Mouse (Mus musculus) small intestine, adult 2 months (tissue): ENCODE measurements around the gene Inpp5a.

Experiments
- CTCF ChIP-seq: fragments of 200-500 bp; IDR thresholded peaks from 2 replicates; pipeline ENCODE4 v1.5.1; 2012; ENCODE audit warnings: low read depth, mild to moderate bottlenecking, control low read depth, inconsistent platforms, low read length, moderate library complexity, mixed read lengths; ENCODE audit not compliant: insufficient replicate concordance, insufficient read length; ENCODE audit errors: extremely low read depth
- POLR2A ChIP-seq: fragments of 200-500 bp; IDR thresholded peaks from 2 replicates; pipeline ENCODE4 v1.6.1; 2012; ENCODE audit warnings: low read depth, mild to moderate bottlenecking, control low read depth, inconsistent platforms, low read length, moderate library complexity

- TF ChIP-seq POLR2A (no peak), CTCF (no peak)
Measured at GRCm38 (mm10) chr7:139382796-139383195, 6.1 kb upstream of the Inpp5a start.
